Mouse (Mus musculus) thymus, adult 2 months (tissue): ENCODE data around the gene Scgb2b15. TPM values are rescaled to one million over a fixed set of nuclear protein-coding genes. Genes with fewer than 3 reads are reported as not detected.
"Not testable (repeated sequence)": the region's sequence is repeated elsewhere in the genome, so short reads cannot be mapped to it uniquely, and the experiment has no call there.

Source experiments
- DNase-seq: peaks from one replicate; pipeline ENCODE4 v3.0.0; 2021
- H3K27ac ChIP-seq: fragments of 200-500 bp; 2 replicates; pipeline ENCODE4 v1.5.1; 2012; ENCODE audit warnings: low read length, control low read depth; ENCODE audit not compliant: control insufficient read depth, insufficient read depth
- H3K27me3 ChIP-seq: fragments of 200-500 bp; 2 replicates; pipeline ENCODE4 v1.6.1; 2012; ENCODE audit warnings: mild to moderate bottlenecking, low read length, moderate library complexity, mixed read lengths; ENCODE audit not compliant: control insufficient read depth, insufficient read depth
- H3K36me3 ChIP-seq: fragments of 200-500 bp; 2 replicates; pipeline ENCODE4 v1.6.1; 2012; ENCODE audit warnings: mild to moderate bottlenecking, low read length, moderate library complexity; ENCODE audit not compliant: control insufficient read depth, insufficient read depth
- H3K4me1 ChIP-seq: fragments of 200-500 bp; replicated peaks from 2 replicates; pipeline ENCODE4 v1.6.1; 2012; ENCODE audit warnings: low read length; ENCODE audit not compliant: control insufficient read depth, insufficient read depth
- H3K4me3 ChIP-seq: fragments of 200-500 bp; 2 replicates; pipeline ENCODE4 v1.5.1; 2012; ENCODE audit warnings: mild to moderate bottlenecking, low read length, control low read depth, moderate library complexity; ENCODE audit not compliant: control insufficient read depth, insufficient read depth
- polyA plus RNA-seq: library from polyadenylated mRNA; depleted of rRNA; stranded (reverse); fragments of >200 nt; gene quantifications from 2 replicates; pipeline ENCODE4 v1.2.3, GENCODE M21; 2012; rRNA removed

Scgb2b15 gene
- not detected in 2 replicates for polyA plus RNA-seq

DNA sequence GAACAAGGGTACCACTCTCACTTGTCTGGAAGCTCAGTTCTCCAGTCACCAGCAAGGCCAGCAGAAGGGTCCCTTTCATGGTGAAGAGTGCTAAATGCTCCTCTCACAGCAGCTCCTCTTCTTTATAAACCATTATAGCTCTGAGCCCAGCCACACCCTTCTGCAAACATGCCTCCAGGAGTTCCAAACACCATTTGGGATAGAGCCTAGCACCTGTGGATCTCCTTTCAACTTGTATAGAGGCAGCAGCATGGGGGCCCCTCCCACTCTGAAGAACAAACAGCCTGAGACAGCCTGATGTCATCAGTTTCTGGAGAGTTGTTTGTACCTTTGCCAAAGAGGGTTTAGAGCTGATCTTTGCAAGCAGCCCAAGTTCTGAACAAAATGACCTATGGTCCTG lies at the start of gene Scgb2b15:
TSS of gene Scgb2b15 (minus strand) at position 101 of the 400 bp plus-strand sequence.
- H3K4me1 ChIP-seq, H3K36me3 ChIP-seq, H3K27me3 ChIP-seq, H3K27ac ChIP-seq, DNase-seq, H3K4me3 ChIP-seq: not testable (repeated sequence)

DNA sequence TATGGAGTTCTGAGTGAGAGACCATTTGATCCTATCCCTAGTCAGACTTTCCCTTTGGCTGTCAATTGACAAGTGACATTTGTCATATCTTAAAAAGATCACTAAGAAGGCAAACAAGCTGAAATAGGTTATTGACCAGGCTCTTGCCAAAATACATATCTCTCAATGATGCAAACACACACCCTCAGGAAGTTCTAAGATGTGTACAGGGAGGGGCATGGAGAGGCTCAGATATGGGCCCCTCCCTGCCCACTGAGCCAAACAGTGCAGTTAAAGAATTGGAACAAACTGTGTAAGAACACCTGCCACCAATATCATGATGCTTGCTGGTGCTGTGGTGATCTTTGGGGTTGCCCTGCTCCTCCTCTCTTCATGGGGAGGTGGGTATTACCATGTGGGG lies 6.8 kb upstream of the Scgb2b15 start, which contains the start of gene Scgb1b15:
TSS of gene Scgb1b15 (plus strand) at position 301 of the 400 bp plus-strand sequence.
- not testable (repeated sequence) for H3K36me3 ChIP-seq, DNase-seq

More for the DNA sequence above, 6.8 kb upstream of the Scgb2b15 start, which contains the start of gene Scgb1b15:
- H3K27ac ChIP-seq, H3K27me3 ChIP-seq, H3K4me3 ChIP-seq, H3K4me1 ChIP-seq: not testable (repeated sequence)

Other genes starting within 250 kb of the Scgb2b15 start
- gene Scgb1b15, start 6.9 kb upstream of the Scgb2b15 start, polyA plus RNA-seq: not detected in 2 replicates
- gene Scgb2b17, start 226.9 kb upstream of the Scgb2b15 start, polyA plus RNA-seq: not detected in 2 replicates
- not detected in 2 replicates for gene Scgb1b17, start 233.8 kb upstream of the Scgb2b15 start, polyA plus RNA-seq